Mouse (Mus musculus): ENCODE measurements at regions not wholly inside any gene's neighbourhood (a gene's known extent, or its start where the extent isn't known, plus 50 kb on each side); places are given as distances from the start of the nearest gene placed in this dataset.
A peak's percentile ranks its signal among the peaks of the same experiment; 100 is the strongest.

GRCm38 (mm10) chr2:124792633-124793036, 275.3 kb upstream of the Slc24a5 start:
- no peak for DNase-seq (ENCODE audit: low read depth)

- no peak for DNase-seq (ENCODE audit: low read depth)
Measured at GRCm38 (mm10) chr2:124811709-124812108, 256.2 kb upstream of the Slc24a5 start.

- DNase-seq (ENCODE audit: low read depth), result no peak
Measured at GRCm38 (mm10) chr2:124816814-124817213, 251.1 kb upstream of the Slc24a5 start.

GRCm38 (mm10) chr2:124819846-124820245, 248.1 kb upstream of the Slc24a5 start:
- no peak for DNase-seq (ENCODE audit: low read depth)

- no peak for DNase-seq (ENCODE audit: low read depth)
Measured at GRCm38 (mm10) chr2:124820821-124821220, 247.1 kb upstream of the Slc24a5 start.

- no peak for DNase-seq (ENCODE audit: low read depth)
Measured at GRCm38 (mm10) chr2:124821366-124821765, 246.6 kb upstream of the Slc24a5 start.

GRCm38 (mm10) chr2:124848812-124849211, 219.1 kb upstream of the Slc24a5 start:
- DNase-seq (ENCODE audit: low read depth), result peak; percentile 72

- peak; percentile 89 for DNase-seq (ENCODE audit: low read depth)
Measured at GRCm38 (mm10) chr2:124858504-124858903, 209.4 kb upstream of the Slc24a5 start.

- no peak for DNase-seq (ENCODE audit: low read depth)
Measured at GRCm38 (mm10) chr2:124888209-124888608, 179.7 kb upstream of the Slc24a5 start.

- no peak for DNase-seq (ENCODE audit: low read depth)
Measured at GRCm38 (mm10) chr2:124895002-124895401, 172.9 kb upstream of the Slc24a5 start.

GRCm38 (mm10) chr2:124903556-124903955, 164.4 kb upstream of the Slc24a5 start:
- DNase-seq (ENCODE audit: low read depth), result peak; percentile 25

GRCm38 (mm10) chr2:124905076-124905475, 162.8 kb upstream of the Slc24a5 start:
- peak; percentile 77 for DNase-seq (ENCODE audit: low read depth)

GRCm38 (mm10) chr2:124918986-124919761, 148.8 kb upstream of the Slc24a5 start:
- DNase-seq (ENCODE audit: low read depth), result no peak

- DNase-seq (ENCODE audit: low read depth), result no peak
Measured at GRCm38 (mm10) chr2:124919762-124920255, 148.1 kb upstream of the Slc24a5 start.

- DNase-seq (ENCODE audit: low read depth), result peak; percentile 15
Measured at GRCm38 (mm10) chr2:124920265-124920664, 147.7 kb upstream of the Slc24a5 start.

GRCm38 (mm10) chr2:124927882-124928758, 139.8 kb upstream of the Slc24a5 start:
- peak; percentile 77 for DNase-seq (ENCODE audit: low read depth)

GRCm38 (mm10) chr2:124928759-124929113, 139.2 kb upstream of the Slc24a5 start:
- no peak for DNase-seq (ENCODE audit: low read depth)

GRCm38 (mm10) chr2:124930719-124931118, 137.2 kb upstream of the Slc24a5 start:
- DNase-seq (ENCODE audit: low read depth), result no peak

GRCm38 (mm10) chr2:124932566-124932965, 135.4 kb upstream of the Slc24a5 start:
- DNase-seq (ENCODE audit: low read depth), result no peak

- peak; percentile 49 for DNase-seq (ENCODE audit: low read depth)
Measured at GRCm38 (mm10) chr2:124933876-124934275, 134.0 kb upstream of the Slc24a5 start.

- no peak for DNase-seq (ENCODE audit: low read depth)
Measured at GRCm38 (mm10) chr2:124948263-124948781, 119.6 kb upstream of the Slc24a5 start.

GRCm38 (mm10) chr2:124948812-124949211, 119.1 kb upstream of the Slc24a5 start:
- DNase-seq (ENCODE audit: low read depth), result no peak

GRCm38 (mm10) chr2:124952212-124952611, 115.7 kb upstream of the Slc24a5 start:
- DNase-seq (ENCODE audit: low read depth), result no peak

Data from NIH3T3 (cell line).